Mouse (Mus musculus): ENCODE measurements around the gene Sat1. TPM values are rescaled to one million over a fixed set of nuclear protein-coding genes. Genes with fewer than 3 reads are reported as not detected.

Sat1 gene
- total RNA-seq, 1 experiment from 2014 or later, result 2,897 TPM

GRCm38 (mm10) chrX:155171754-155172153, 44.5 kb downstream of the Sat1 start:
- ATAC-seq (replicated peaks; ENCODE audit: insufficient number of reproducible peaks, low FRiP score, low TSS enrichment, poor library complexity, severe bottlenecking), result no peak

- ATAC-seq (replicated peaks; ENCODE audit: insufficient number of reproducible peaks, low FRiP score, low TSS enrichment, poor library complexity, severe bottlenecking), result no peak
These were observed 46.4 kb downstream of the Sat1 start for GRCm38 (mm10) chrX:155169886-155170285.

DNA sequence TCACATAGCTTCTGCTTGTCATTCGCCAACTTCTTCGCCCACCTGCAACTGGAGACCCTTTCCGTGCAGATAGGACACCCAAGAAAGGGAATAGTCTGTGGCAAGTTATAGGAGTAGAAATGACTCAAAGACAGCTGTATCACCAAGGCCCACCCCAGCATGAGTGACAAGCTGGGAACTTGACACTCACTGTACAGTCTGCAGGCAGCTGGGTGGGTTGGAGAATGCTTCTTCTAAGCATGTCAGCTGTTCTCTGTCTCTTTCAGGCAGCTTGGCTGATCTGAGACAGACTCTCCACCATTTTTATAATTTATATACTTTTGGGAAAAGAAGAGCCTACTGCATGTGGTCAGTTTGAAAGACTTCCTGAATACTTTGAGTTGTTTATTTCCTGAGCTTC, 48.6 kb downstream of the Sat1 start:
- no peak for ATAC-seq (replicated peaks; ENCODE audit: insufficient number of reproducible peaks, low FRiP score, low TSS enrichment, poor library complexity, severe bottlenecking)

GRCm38 (mm10) chrX:155166313-155166712, 49.9 kb downstream of the Sat1 start:
- no peak for ATAC-seq (replicated peaks; ENCODE audit: insufficient number of reproducible peaks, low FRiP score, low TSS enrichment, poor library complexity, severe bottlenecking)

GRCm38 (mm10) chrX:155163553-155163952, 52.7 kb downstream of the Sat1 start:
- ATAC-seq (replicated peaks; ENCODE audit: insufficient number of reproducible peaks, low FRiP score, low TSS enrichment, poor library complexity, severe bottlenecking), result no peak

Other genes with a start within 250 kb of the Sat1 start
- gene Magea8, start 220.6 kb downstream of the Sat1 start, total RNA-seq (2017), result not detected in 3 replicates
- not detected in 3 replicates for gene Magea5, start 153.3 kb downstream of the Sat1 start, total RNA-seq (2017)
- gene Magea1, start 126.7 kb downstream of the Sat1 start, total RNA-seq (2017), result not detected in 3 replicates
- not detected in 3 replicates for gene Magea2, start 122.8 kb downstream of the Sat1 start, total RNA-seq (2017)
- gene Cldn34b2, start 88.0 kb downstream of the Sat1 start, total RNA-seq (2017), result not detected in 3 replicates
- gene Acot9, start 46.0 kb upstream of the Sat1 start, total RNA-seq (2017), result 93.2 to 185 TPM (median 176 TPM) in 3 replicates
- gene Prdx4, start 124.3 kb upstream of the Sat1 start, total RNA-seq (2017), result 8.1 to 12.1 TPM (median 11.5 TPM) in 3 replicates

Data from monocyte, adult 5-6 weeks (primary cell).